Mouse (Mus musculus) small intestine, adult 2 months (tissue): ENCODE measurements at regions not wholly inside any gene's neighbourhood (a gene's known extent, or its start where the extent isn't known, plus 50 kb on each side); places are given as distances from the start of the nearest gene placed in this dataset.

Experiments
- H3K27ac ChIP-seq: fragments of 200-500 bp; 2 replicates; pipeline ENCODE4 v1.5.1; 2012; ENCODE audit warnings: low read depth, low read length, control low read depth, inconsistent platforms; ENCODE audit not compliant: insufficient read depth
- H3K27me3 ChIP-seq: fragments of 200-500 bp; 2 replicates; pipeline ENCODE4 v1.6.1; 2012; ENCODE audit warnings: mild to moderate bottlenecking, moderate library complexity, low read length, inconsistent platforms; ENCODE audit not compliant: control insufficient read depth, insufficient read depth
- H3K36me3 ChIP-seq: fragments of 200-500 bp; 2 replicates; pipeline ENCODE4 v1.6.1; 2012; ENCODE audit warnings: mild to moderate bottlenecking, low read length, control low read depth, inconsistent platforms; ENCODE audit not compliant: control insufficient read depth, insufficient read depth
- H3K4me1 ChIP-seq: fragments of 200-500 bp; 2 replicates; pipeline ENCODE4 v1.6.1; 2012; ENCODE audit warnings: low read length, inconsistent platforms, mixed read lengths; ENCODE audit not compliant: control insufficient read depth, insufficient read depth, insufficient read length
- H3K4me3 ChIP-seq: fragments of 200-500 bp; 2 replicates; pipeline ENCODE4 v1.5.1; 2012; ENCODE audit warnings: low read depth, mild to moderate bottlenecking, control low read depth, inconsistent platforms, low read length, moderate library complexity
- CTCF ChIP-seq: fragments of 200-500 bp; IDR thresholded peaks from 2 replicates; pipeline ENCODE4 v1.5.1; 2012; ENCODE audit warnings: low read depth, mild to moderate bottlenecking, control low read depth, inconsistent platforms, low read length, moderate library complexity, mixed read lengths; ENCODE audit not compliant: insufficient replicate concordance, insufficient read length; ENCODE audit errors: extremely low read depth
- POLR2A ChIP-seq: fragments of 200-500 bp; IDR thresholded peaks from 2 replicates; pipeline ENCODE4 v1.6.1; 2012; ENCODE audit warnings: low read depth, mild to moderate bottlenecking, control low read depth, inconsistent platforms, low read length, moderate library complexity
- WGBS: fragments of 180-500 bp; shearing (Covaris S2); methylation state at CpG from one replicate; pipeline ENCODE4 v1.1.7; 2018; 5-methylcytosine and 5-hydroxymethylcytosine counted together

GRCm38 (mm10) chr7:36322181-36322580 is 375.7 kb upstream of the Tshz3 start:
- Histone ChIP-seq H3K4me1 (no peaks in the 10 kb centered on the region; the same call in 1 of the 2 replicates), H3K27me3 (no peaks in the 10 kb centered on the region), H3K27ac (no peak overlapping the region), H3K36me3 (no peaks in the 10 kb centered on the region), H3K4me3 (no peak overlapping the region)
- 48% methylated on average over 4 of the region's 4 CpGs for WGBS
- TF ChIP-seq POLR2A (no peak), CTCF (no peak)

GRCm38 (mm10) chr7:36317466-36318212 is 380.3 kb upstream of the Tshz3 start:
- no peak for TF ChIP-seq CTCF
- TF ChIP-seq POLR2A = no peak
- Histone ChIP-seq H3K27ac (no peak overlapping the region), H3K4me1 (no peaks in the 10 kb centered on the region; the same call in 1 of the 2 replicates), H3K27me3 (no peaks in the 10 kb centered on the region), H3K36me3 (no peaks in the 10 kb centered on the region), H3K4me3 (no peak overlapping the region)
- WGBS = 65% methylated on average over 3 of the region's 3 CpGs

GRCm38 (mm10) chr7:36313751-36314150 is 384.2 kb upstream of the Tshz3 start:
- H3K4me1 ChIP-seq = no peaks in the 10 kb centered on the region; the same call in 1 of the 2 replicates
- H3K27me3 ChIP-seq = no peaks in the 10 kb centered on the region
- H3K36me3 ChIP-seq = no peaks in the 10 kb centered on the region
- no peak overlapping the region for H3K27ac ChIP-seq
- TF ChIP-seq CTCF (no peak), POLR2A (no peak)
- no peak overlapping the region for H3K4me3 ChIP-seq
- WGBS = 80% methylated on average over 1 of the region's 1 CpGs

- Histone ChIP-seq H3K4me1 (no peaks in the 10 kb centered on the region), H3K27me3 (no peaks in the 10 kb centered on the region), H3K27ac (no peak overlapping the region), H3K36me3 (no peaks in the 10 kb centered on the region), H3K4me3 (no peak overlapping the region)
- TF ChIP-seq CTCF (no peak), POLR2A (no peak)
- WGBS = 90% methylated on average over 5 of the region's 5 CpGs
Measured at GRCm38 (mm10) chr7:36309761-36310605, 387.9 kb upstream of the Tshz3 start.

- Histone ChIP-seq H3K4me3 (no peak overlapping the region), H3K27me3 (no peaks in the 10 kb centered on the region), H3K27ac (no peak overlapping the region), H3K4me1 (no peaks in the 10 kb centered on the region), H3K36me3 (no peaks in the 10 kb centered on the region)
- 84% methylated on average over 9 of the region's 9 CpGs for WGBS
- no peak for TF ChIP-seq CTCF
- TF ChIP-seq POLR2A = no peak
Measured at GRCm38 (mm10) chr7:36308726-36309125, 389.2 kb upstream of the Tshz3 start.

- WGBS = 80% methylated on average over 10 of the region's 10 CpGs
- no peaks in the 10 kb centered on the region for H3K27me3 ChIP-seq
- no peak overlapping the region for H3K27ac ChIP-seq
- H3K4me1 ChIP-seq = no peaks in the 10 kb centered on the region
- no peak for TF ChIP-seq CTCF
- no peak for TF ChIP-seq POLR2A
- no peak overlapping the region for H3K4me3 ChIP-seq
- no peaks in the 10 kb centered on the region for H3K36me3 ChIP-seq
Measured at GRCm38 (mm10) chr7:36308106-36308620, 389.8 kb upstream of the Tshz3 start.

- Histone ChIP-seq H3K27me3 (no peaks in the 10 kb centered on the region), H3K27ac (no peak overlapping the region)
Measured at GRCm38 (mm10) chr7:36277275-36277674, 420.6 kb upstream of the Tshz3 start.

More at GRCm38 (mm10) chr7:36277275-36277674, 420.6 kb upstream of the Tshz3 start:
- no peak for TF ChIP-seq CTCF
- TF ChIP-seq POLR2A = no peak
- H3K36me3 ChIP-seq = no peaks in the 10 kb centered on the region
- no peak overlapping the region for H3K4me3 ChIP-seq
- no peaks in the 10 kb centered on the region for H3K4me1 ChIP-seq
